Mouse (Mus musculus): ENCODE results near the gene Rad23a.

Gene Rad23a

GRCm38 (mm10) chr8:84846722-84847572 is 6.5 kb upstream of the Rad23a start, which contains the start of gene Calr:
Gene Calr, minus strand, starts transcription at chr8:84846934.
- POLR2A ChIA-PET: interaction anchor here (0.5 to 26.4 kb wide), 185 partner anchors 8 to 781 kb away, joined by 3 to 705 read pairs (median 5); partner anchors contain the start of genes Farsa (in 4 of the 4), Syce2 (in 4 of the 4), Dhps (in 3 of the 4) and Dnase2a (in 3 of the 4)
- CTCF ChIA-PET: interaction anchor here (0.6 to 3.0 kb wide), 10 partner anchors 10 to 160 kb away, joined by 3 to 9 read pairs (median 4); partner anchors contain the start of genes Farsa (in 1 of the 4) and Nacc1 (in 1 of the 4)

- POLR2A ChIA-PET: interaction anchor here (0.6 to 26.4 kb wide), 142 partner anchors 8 to 780 kb away, joined by 3 to 705 read pairs (median 6); partner anchors contain the start of genes Farsa (in 4 of the 4), Dhps (in 3 of the 4), Dnase2a (in 3 of the 4) and Gadd45gip1 (in 3 of the 4)
- CTCF ChIA-PET: interaction anchor here (0.5 to 3.0 kb wide), 9 partner anchors 11 to 159 kb away, joined by 3 to 9 read pairs (median 5); partner anchors contain the start of genes Farsa (in 1 of the 4) and Nacc1 (in 1 of the 4)
Observed at GRCm38 (mm10) chr8:84846094-84846721, 5.7 kb upstream of the Rad23a start.

GRCm38 (mm10) chr8:84845355-84846093 is 5.1 kb upstream of the Rad23a start:
- POLR2A ChIA-PET: interaction anchor here (0.6 to 26.4 kb wide), 72 partner anchors 10 to 344 kb away, joined by 3 to 705 read pairs (median 8); partner anchors contain the start of genes Farsa (in 3 of the 4), Gcdh (in 3 of the 4), Syce2 (in 3 of the 4) and Dand5 (in 2 of the 4)
- CTCF ChIA-PET: interaction anchor here in 3 of 4 experiments (0.5 to 3.0 kb wide), 4 partner anchors 12 to 108 kb away, joined by 3 to 9 read pairs (median 4); partner anchors contain the start of gene Farsa (in 1 of the 3)

GRCm38 (mm10) chr8:84844397-84845070 is 4.1 kb upstream of the Rad23a start:
- ChIA-PET POLR2A (interaction anchor here in 3 of 4 experiments (0.6 to 26.4 kb wide), 18 partner anchors 9 to 238 kb away, joined by 3 to 705 read pairs (median 15); partner anchors contain the start of genes Farsa (in 3 of the 3), Syce2 (in 3 of the 3), Dand5 (in 2 of the 3) and Gadd45gip1 (in 2 of the 3)), CTCF (no interaction called here)

- CTCF ChIA-PET: interaction anchor here in 2 of 4 experiments (0.9 to 1.7 kb wide), 6 partner anchors 19 to 154 kb away, joined by 3 to 9 read pairs (median 4); partner anchors contain the start of genes Dand5 (in 1 of the 2), Nacc1 (in 1 of the 2) and Syce2 (in 1 of the 2)
- POLR2A ChIA-PET: interaction anchor here (0.6 to 26.4 kb wide), 46 partner anchors 9 to 775 kb away, joined by 3 to 705 read pairs (median 6); partner anchors contain the start of genes Farsa (in 4 of the 4), Syce2 (in 3 of the 4), Gcdh (in 2 of the 4) and Dand5 (in 1 of the 4)
Observed at GRCm38 (mm10) chr8:84841514-84841913, 1.0 kb upstream of the Rad23a start.

GRCm38 (mm10) chr8:84839875-84840247 is 604 bp downstream of the Rad23a start:
- POLR2A ChIA-PET: interaction anchor here in 3 of 4 experiments (1.1 to 26.4 kb wide), 26 partner anchors 7 to 773 kb away, joined by 3 to 705 read pairs (median 8); partner anchors contain the start of genes Syce2 (in 3 of the 3), Farsa (in 2 of the 3), Calr (in 1 of the 3) and Dand5 (in 1 of the 3)
- CTCF ChIA-PET: interaction anchor here in 2 of 4 experiments (1.0 to 1.1 kb wide), 2 partner anchors 90 to 135 kb away, joined by 3 read pairs; no protein-coding TSS in a partner anchor

GRCm38 (mm10) chr8:84839411-84839810 is 1.1 kb downstream of the Rad23a start:
- POLR2A ChIA-PET: interaction anchor here in 3 of 4 experiments (1.1 to 26.4 kb wide), 22 partner anchors 2 to 197 kb away, joined by 3 to 705 read pairs (median 7); partner anchors contain the start of genes Syce2 (in 3 of the 3), Calr (in 2 of the 3), Dand5 (in 2 of the 3) and Farsa (in 2 of the 3)
- CTCF ChIA-PET: interaction anchor here in 2 of 4 experiments (1.0 to 1.7 kb wide), 3 partner anchors 90 to 136 kb away, joined by 3 to 5 read pairs (median 3); no protein-coding TSS in a partner anchor

- ChIA-PET CTCF (interaction anchor here in 1 of 4 experiments (1.7 kb wide), 1 partner anchor 129 kb away, joined by 5 read pairs; no protein-coding TSS in a partner anchor), POLR2A (interaction anchor here (0.5 to 26.4 kb wide), 19 partner anchors 3 to 208 kb away, joined by 3 to 705 read pairs (median 5); partner anchors contain the start of genes Calr (in 4 of the 4), Dand5 (in 2 of the 4), Farsa (in 2 of the 4) and Syce2 (in 2 of the 4))
Observed at GRCm38 (mm10) chr8:84838513-84838912, 2.0 kb downstream of the Rad23a start.

GRCm38 (mm10) chr8:84837912-84838470 is 2.5 kb downstream of the Rad23a start:
- POLR2A ChIA-PET: interaction anchor here (0.5 to 26.4 kb wide), 21 partner anchors 3 to 207 kb away, joined by 3 to 705 read pairs (median 5); partner anchors contain the start of genes Calr (in 4 of the 4), Dand5 (in 2 of the 4), Farsa (in 2 of the 4) and Syce2 (in 2 of the 4)
- CTCF ChIA-PET: interaction anchor here in 2 of 4 experiments (0.7 to 1.7 kb wide), 4 partner anchors 15 to 129 kb away, joined by 3 to 5 read pairs (median 4); partner anchors contain the start of gene Dand5 (in 2 of the 2)

- POLR2A ChIA-PET: interaction anchor here in 3 of 4 experiments (0.6 to 26.4 kb wide), 26 partner anchors 4 to 252 kb away, joined by 3 to 705 read pairs (median 5); partner anchors contain the start of genes Calr (in 3 of the 3), Dand5 (in 2 of the 3), Farsa (in 2 of the 3) and Syce2 (in 2 of the 3)
- CTCF ChIA-PET: interaction anchor here (0.6 to 1.6 kb wide), 6 partner anchors 9 to 128 kb away, joined by 3 to 7 read pairs (median 4); partner anchors contain the start of gene Dand5 (in 2 of the 4)
Observed at GRCm38 (mm10) chr8:84837149-84837911, 3.1 kb downstream of the Rad23a start.

GRCm38 (mm10) chr8:84834866-84835855 is 5.3 kb downstream of the Rad23a start:
- CTCF ChIA-PET: interaction anchor here in 1 of 4 experiments (0.7 kb wide), 1 partner anchor 1146 kb away, joined by 3 read pairs; no protein-coding TSS in a partner anchor
- POLR2A ChIA-PET: interaction anchor here in 3 of 4 experiments (0.6 to 26.4 kb wide), 21 partner anchors 5 to 1949 kb away, joined by 3 to 705 read pairs (median 5); partner anchors contain the start of genes Calr (in 3 of the 3), Farsa (in 2 of the 3), Syce2 (in 2 of the 3) and Dand5 (in 1 of the 3)

GRCm38 (mm10) chr8:84834002-84834865 is 6.2 kb downstream of the Rad23a start:
- ChIA-PET CTCF (interaction anchor here in 1 of 4 experiments (0.7 kb wide), 1 partner anchor 1145 kb away, joined by 3 read pairs; no protein-coding TSS in a partner anchor), POLR2A (interaction anchor here in 3 of 4 experiments (0.6 to 26.4 kb wide), 19 partner anchors 4 to 1950 kb away, joined by 3 to 705 read pairs (median 6); partner anchors contain the start of genes Calr (in 3 of the 3), Farsa (in 2 of the 3), Rad23a (in 2 of the 3) and Syce2 (in 2 of the 3))

All from embryonic stem cell, embryonic (primary cell).